Mouse (Mus musculus) heart, embryonic 16.5 days (tissue): ENCODE data around the gene Prkca. TPM values are rescaled to one million over a fixed set of nuclear protein-coding genes. Genes with fewer than 3 reads are reported as not detected.

Source experiments
- ATAC-seq: fragments of 200-750 bp; cut with Nextera tagmentation; replicated peaks from 2 replicates; pipeline ENCODE4 v1.8.0; 2017; ENCODE audit warnings: moderate number of reproducible peaks; ENCODE audit not compliant: insufficient read depth, low FRiP score; ENCODE audit errors: extremely low read depth
- H3K27ac ChIP-seq: fragments of 300-500 bp; sonication (generic); 2 replicates; pipeline ENCODE4 v1.5.1; 2014; ENCODE audit warnings: mild to moderate bottlenecking, low read length, control low read depth, moderate library complexity
- H3K27me3 ChIP-seq: fragments of 300-500 bp; sonication (generic); 2 replicates; pipeline ENCODE4 v1.6.1; 2014; ENCODE audit warnings: low read length, mixed read lengths; ENCODE audit not compliant: control insufficient read depth, insufficient read depth
- H3K36me3 ChIP-seq: fragments of 300-500 bp; sonication (generic); 2 replicates; pipeline ENCODE4 v1.6.1; 2014; ENCODE audit not compliant: control insufficient read depth, insufficient read depth
- H3K4me1 ChIP-seq: fragments of 300-500 bp; sonication (generic); 2 replicates; pipeline ENCODE4 v1.6.1; 2014; ENCODE audit warnings: low read length, mixed read lengths; ENCODE audit not compliant: control insufficient read depth, insufficient read depth
- H3K4me2 ChIP-seq: fragments of 300-500 bp; sonication (generic); 2 replicates; pipeline ENCODE4 v1.6.1; 2014; ENCODE audit warnings: low read depth, mild to moderate bottlenecking, control low read depth, low read length
- H3K4me3 ChIP-seq: fragments of 300-500 bp; sonication (generic); 2 replicates; pipeline ENCODE4 v1.5.1; 2014; ENCODE audit warnings: mild to moderate bottlenecking, control low read depth, low read length
- H3K9ac ChIP-seq: fragments of 300-500 bp; sonication (generic); 2 replicates; pipeline ENCODE4 v1.6.1; 2014; ENCODE audit warnings: low read length, control low read depth
- H3K9me3 ChIP-seq: fragments of 300-500 bp; sonication (generic); replicated peaks from 2 replicates; pipeline ENCODE4 v1.6.1; 2016; ENCODE audit warnings: low read length; ENCODE audit not compliant: control insufficient read depth
- whole genome bisulfite sequencing: fragments of 180-500 bp; shearing (Covaris S2); extraction: QIAGEN DNeasy Blood & Tissue Kit; methylation state at CpG from one replicate; pipeline ENCODE4 v1.1.7; 2014; 5-methylcytosine and 5-hydroxymethylcytosine counted together
- polyA plus RNA-seq: library from polyadenylated mRNA; unstranded; fragments of >200 nt; fragmentation: Nextera tagmentation; extraction: Ambion mirVana; gene quantifications from 2 replicates; pipeline ENCODE4 v1.2.1, GENCODE M21; 2015

Prkca gene
- polyA plus RNA-seq, 1 experiment from 2014 or later = 14.4 TPM

- Histone ChIP-seq H3K4me3 (no peak overlapping the region), H3K4me1 (peaks cover 34% of the 10 kb centered on the region), H3K27ac (no peak overlapping the region; the same call in 1 of the 2 replicates), H3K36me3 (no peaks in the 10 kb centered on the region), H3K27me3 (no peaks in the 10 kb centered on the region), H3K9me3 (no peaks in the 10 kb centered on the region), H3K4me2 (no peak overlapping the region), H3K9ac (no peak overlapping the region)
- no peak for ATAC-seq
- 71% methylated on average over 13 of the region's 13 CpGs for WGBS
Measured at GRCm38 (mm10) chr11:108221124-108221835, 122.4 kb downstream of the Prkca start.

- Histone ChIP-seq H3K27me3 (no peaks in the 10 kb centered on the region), H3K9me3 (no peaks in the 10 kb centered on the region), H3K36me3 (no peaks in the 10 kb centered on the region), H3K4me2 (no peak overlapping the region), H3K4me3 (no peak overlapping the region), H3K9ac (no peak overlapping the region), H3K4me1 (peaks cover 41% of the 10 kb centered on the region), H3K27ac (no peak overlapping the region)
- ATAC-seq = no peak
- 77% methylated on average over 5 of the region's 5 CpGs for WGBS
Measured at GRCm38 (mm10) chr11:108220605-108221004, 123.1 kb downstream of the Prkca start.

- Histone ChIP-seq H3K9me3 (no peaks in the 10 kb centered on the region; the same call in 1 of the 2 replicates), H3K4me3 (no peak overlapping the region), H3K27me3 (no peaks in the 10 kb centered on the region), H3K27ac (no peak overlapping the region), H3K4me1 (peaks cover 30% of the 10 kb centered on the region), H3K4me2 (no peak overlapping the region), H3K36me3 (no peaks in the 10 kb centered on the region), H3K9ac (no peak overlapping the region)
- 82% methylated on average over 8 of the region's 8 CpGs for WGBS
- no peak for ATAC-seq
Measured at GRCm38 (mm10) chr11:108217043-108217442, 126.7 kb downstream of the Prkca start.

GRCm38 (mm10) chr11:108216064-108216463 lies 127.7 kb downstream of the Prkca start:
- H3K4me2 ChIP-seq = no peak overlapping the region
- no peak overlapping the region for H3K4me3 ChIP-seq
- peak overlapping the region; percentile 79 for H3K27ac ChIP-seq
- peaks cover 27% of the 10 kb centered on the region for H3K4me1 ChIP-seq
- no peaks in the 10 kb centered on the region for H3K27me3 ChIP-seq
- ATAC-seq = no peak
- H3K9ac ChIP-seq = peak overlapping the region; percentile 36; the same call in 1 of the 2 replicates
- H3K36me3 ChIP-seq = no peaks in the 10 kb centered on the region
- 85% methylated on average over 7 of the region's 7 CpGs for WGBS
- H3K9me3 ChIP-seq = no peaks in the 10 kb centered on the region; the same call in 1 of the 2 replicates

GRCm38 (mm10) chr11:108215466-108215865 lies 128.3 kb downstream of the Prkca start:
- ATAC-seq = peak; percentile 95
- H3K9ac ChIP-seq = 0 out of 2 replicates have a peak overlapping the region, but pooled peaks have one; percentile 36
- no peak overlapping the region for H3K4me3 ChIP-seq
- H3K27ac ChIP-seq = peak overlapping the region; percentile 79
- no peaks in the 10 kb centered on the region for H3K27me3 ChIP-seq
- H3K36me3 ChIP-seq = no peaks in the 10 kb centered on the region
- H3K4me1 ChIP-seq = peaks cover 27% of the 10 kb centered on the region
- 23% methylated on average over 8 of the region's 8 CpGs for WGBS
- no peaks in the 10 kb centered on the region; the same call in 1 of the 2 replicates for H3K9me3 ChIP-seq
- peak overlapping the region; percentile 56 for H3K4me2 ChIP-seq

GRCm38 (mm10) chr11:108214521-108215223 lies 129.1 kb downstream of the Prkca start:
- no peak for ATAC-seq
- no peaks in the 10 kb centered on the region for H3K36me3 ChIP-seq
- H3K9ac ChIP-seq = peak overlapping the region; percentile 62
- H3K27me3 ChIP-seq = no peaks in the 10 kb centered on the region
- WGBS = 79% methylated on average over 11 of the region's 11 CpGs
- H3K9me3 ChIP-seq = no peaks in the 10 kb centered on the region; the same call in 1 of the 2 replicates
- H3K4me1 ChIP-seq = peaks cover 27% of the 10 kb centered on the region
- peak overlapping the region; percentile 79 for H3K27ac ChIP-seq
- H3K4me2 ChIP-seq = peak overlapping the region; percentile 56
- H3K4me3 ChIP-seq = peak overlapping the region; percentile 23; the same call in 1 of the 2 replicates

GRCm38 (mm10) chr11:108213783-108214182 lies 129.9 kb downstream of the Prkca start:
- ATAC-seq = no peak
- no peak overlapping the region for H3K4me3 ChIP-seq
- WGBS = 91% methylated on average over 10 of the region's 10 CpGs

GRCm38 (mm10) chr11:108212638-108213037 lies 131.1 kb downstream of the Prkca start:
- peaks cover 30% of the 10 kb centered on the region for H3K4me1 ChIP-seq
- no peak for ATAC-seq
- H3K27ac ChIP-seq = no peak overlapping the region
- H3K36me3 ChIP-seq = no peaks in the 10 kb centered on the region
- H3K4me2 ChIP-seq = no peak overlapping the region
- no peak overlapping the region for H3K4me3 ChIP-seq
- 95% methylated on average over 5 of the region's 5 CpGs for WGBS
- H3K9me3 ChIP-seq = no peaks in the 10 kb centered on the region; the same call in 1 of the 2 replicates
- H3K9ac ChIP-seq = no peak overlapping the region
- no peaks in the 10 kb centered on the region for H3K27me3 ChIP-seq

More at GRCm38 (mm10) chr11:108213783-108214182, 129.9 kb downstream of the Prkca start:
- Histone ChIP-seq H3K4me1 (peaks cover 27% of the 10 kb centered on the region), H3K4me2 (no peak overlapping the region), H3K9ac (no peak overlapping the region), H3K27me3 (no peaks in the 10 kb centered on the region), H3K36me3 (no peaks in the 10 kb centered on the region), H3K9me3 (no peaks in the 10 kb centered on the region; the same call in 1 of the 2 replicates), H3K27ac (no peak overlapping the region)

GRCm38 (mm10) chr11:108212030-108212429 lies 131.7 kb downstream of the Prkca start:
- H3K9ac ChIP-seq = no peak overlapping the region
- ATAC-seq = no peak
- 80% methylated on average over 6 of the region's 6 CpGs for WGBS

More at GRCm38 (mm10) chr11:108212030-108212429, 131.7 kb downstream of the Prkca start:
- Histone ChIP-seq H3K36me3 (no peaks in the 10 kb centered on the region), H3K4me2 (no peak overlapping the region), H3K27ac (no peak overlapping the region), H3K27me3 (no peaks in the 10 kb centered on the region), H3K4me3 (no peak overlapping the region), H3K4me1 (peaks cover 30% of the 10 kb centered on the region), H3K9me3 (no peaks in the 10 kb centered on the region; the same call in 1 of the 2 replicates)
